Comparison of ENCODE assay signal across 24 mouse cellular contexts in genomic region chr2:20770171-20770570, GRCm38 (mm10).
"Had no signal": no experiment of that assay in that cellular context is flagged by ENCODE, and none has a peak within 500 bp of the region (broad histone marks: within the 10 kb centered on the region; RNA-seq: fewer than 3 reads in every experiment).

No protein-coding gene starts in this region.

- H3K4me3 ChIP-seq: heart, adult 2 months; heart, embryonic 12.5 days; hindbrain, embryonic 10.5 days; hindbrain, embryonic 13.5 days; hindbrain, embryonic 15.5 days; kidney, embryonic 15.5 days; limb, embryonic 13.5 days; limb, embryonic 15.5 days; liver, embryonic 12.5 days had no signal

- H3K4me1 ChIP-seq: heart, embryonic 12.5 days; hindbrain, embryonic 10.5 days; hindbrain, embryonic 13.5 days; hindbrain, embryonic 15.5 days; kidney, embryonic 15.5 days; limb, embryonic 13.5 days; limb, embryonic 15.5 days; liver, embryonic 12.5 days had no signal

- H3K27me3 ChIP-seq: heart, embryonic 12.5 days; hindbrain, embryonic 13.5 days; hindbrain, embryonic 15.5 days; kidney, embryonic 15.5 days; limb, embryonic 13.5 days; limb, embryonic 15.5 days; liver, embryonic 12.5 days had no signal

- DNase-seq: gastrocnemius, postnatal 14 days; heart, adult 2 months; heart, postnatal 10 days; heart, postnatal 4 days; kidney, adult 11 months; kidney, adult 2 months; kidney, adult 9 months; kidney, postnatal 14 days; kidney, postnatal 36 days; layer of hippocampus, adult 9-11 months; layer of hippocampus, postnatal 36 days; left cerebral cortex, postnatal 4 days had no signal

- ATAC-seq: hindbrain, postnatal 0 days; intestine, embryonic 16.5 days; liver, embryonic 12.5 days had no signal

- H3K9ac ChIP-seq: heart, embryonic 12.5 days; hindbrain, embryonic 13.5 days; hindbrain, embryonic 15.5 days; kidney, embryonic 15.5 days; limb, embryonic 13.5 days; limb, embryonic 15.5 days; liver, embryonic 12.5 days; liver, embryonic 14.5 days had no signal

- H3K27ac ChIP-seq: heart, adult 2 months; hindbrain, embryonic 10.5 days; hindbrain, embryonic 13.5 days; hindbrain, embryonic 15.5 days; hindbrain, postnatal 0 days; kidney, embryonic 15.5 days; kidney, postnatal 0 days; limb, embryonic 13.5 days; limb, embryonic 15.5 days; liver, embryonic 12.5 days; liver, embryonic 14.5 days had no signal

- H3K36me3 ChIP-seq: hindbrain, embryonic 13.5 days; hindbrain, embryonic 15.5 days; liver, embryonic 12.5 days had no signal

- H3K4me2 ChIP-seq: heart, embryonic 12.5 days; hindbrain, embryonic 13.5 days; hindbrain, embryonic 15.5 days; kidney, embryonic 15.5 days; limb, embryonic 13.5 days; limb, embryonic 15.5 days; liver, embryonic 12.5 days had no signal

- H3K9me3 ChIP-seq: heart, embryonic 12.5 days; hindbrain, embryonic 13.5 days; hindbrain, embryonic 15.5 days; kidney, embryonic 15.5 days; limb, embryonic 13.5 days; limb, embryonic 15.5 days; liver, embryonic 12.5 days had no signal
